Mouse (Mus musculus) lung, postnatal 0 days (tissue): Measurements from ENCODE around the gene Cpsf4.

Experiments
- CTCF ChIP-seq: IDR thresholded peaks from 2 replicates; pipeline ENCODE4 v1.5.1; 2016; ENCODE audit warnings: antibody characterized with exemption, mild to moderate bottlenecking
- EP300 ChIP-seq: IDR thresholded peaks from 2 replicates; pipeline ENCODE4 v1.6.1; 2016; ENCODE audit warnings: antibody characterized with exemption, mild to moderate bottlenecking, control low read depth

DNA sequence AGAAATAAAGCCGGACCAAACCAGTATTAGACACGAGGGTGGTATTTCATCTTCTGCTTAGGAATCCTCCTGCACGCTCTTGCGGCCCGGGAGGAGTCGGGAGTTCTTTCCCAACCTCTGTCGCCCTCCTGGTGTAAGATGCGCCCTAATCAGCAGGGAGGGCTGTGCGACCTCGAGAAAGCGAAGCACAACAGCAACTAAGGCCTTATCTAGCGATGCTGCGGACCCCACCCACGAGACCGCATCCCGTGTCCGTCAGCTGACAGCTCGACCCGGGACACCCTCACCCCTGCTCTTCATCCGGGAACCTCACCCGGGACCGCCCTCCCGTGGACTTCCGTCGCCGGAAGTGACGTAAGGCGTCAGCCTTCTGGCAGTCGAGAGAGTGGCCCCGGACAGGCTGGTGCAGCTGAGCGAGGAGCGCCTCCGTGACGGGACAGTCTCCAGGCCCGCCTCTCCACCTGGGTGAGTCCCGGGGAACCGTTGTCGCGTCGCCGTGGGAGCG lies 64.4 kb downstream of the Cpsf4 start, which contains the start of gene Zfp655:
- TF ChIP-seq EP300 = no peak
- TF ChIP-seq CTCF = 0 out of 2 replicates have a peak, but pooled peaks have one; percentile 1
